In genomic region chr8:53446748-53447355, GRCm38 (mm10) we compare ENCODE assay signal across 22 mouse cellular contexts.
DNase-seq lines count a peak whose midpoint lies in the region; ATAC-seq lines count a peak whose summit lies in the region.
"Had no signal": no experiment of that assay in that cellular context is flagged by ENCODE, and none has a peak within 500 bp of the region (broad histone marks: within the 10 kb centered on the region; RNA-seq: fewer than 3 reads in every experiment).

No protein-coding gene starts in this region.

- H3K27ac ChIP-seq in forebrain, embryonic 14.5 days (ENCODE audit: low read depth, low read length): no peak overlapping the region
- no peak overlapping the region for H3K27ac ChIP-seq in forebrain, embryonic 10.5 days
- no peak overlapping the region for H3K27ac ChIP-seq in midbrain, embryonic 12.5 days (replicated peaks)
- no peak overlapping the region for H3K27ac ChIP-seq in midbrain, embryonic 10.5 days (replicated peaks)
- H3K27ac ChIP-seq in midbrain, embryonic 14.5 days (replicated peaks; ENCODE audit: low read depth, low read length): 0 out of 2 replicates have a peak overlapping the region, but pooled peaks have one; percentile 8
- H3K27ac ChIP-seq: forebrain, embryonic 12.5 days; intestine, embryonic 15.5 days; limb, embryonic 13.5 days; liver, embryonic 12.5 days had no signal

- no peaks in the 10 kb centered on the region for H3K9me3 ChIP-seq in forebrain, embryonic 14.5 days (replicated peaks; ENCODE audit: control insufficient read depth, low read length)
- no peaks in the 10 kb centered on the region for H3K9me3 ChIP-seq in forebrain, embryonic 10.5 days
- no peaks in the 10 kb centered on the region for H3K9me3 ChIP-seq in midbrain, embryonic 12.5 days
- no peaks in the 10 kb centered on the region for H3K9me3 ChIP-seq in midbrain, embryonic 10.5 days (replicated peaks)
- no peaks in the 10 kb centered on the region for H3K9me3 ChIP-seq in midbrain, embryonic 14.5 days (ENCODE audit: control insufficient read depth, low read length)
- H3K9me3 ChIP-seq: forebrain, embryonic 12.5 days; G1E; intestine, embryonic 15.5 days; limb, embryonic 13.5 days; liver, embryonic 12.5 days had no signal

- no peak overlapping the region for H3K4me2 ChIP-seq in forebrain, embryonic 14.5 days (ENCODE audit: low read length)
- H3K4me2 ChIP-seq in midbrain, embryonic 12.5 days (replicated peaks): no peak overlapping the region
- peak overlapping the region; percentile 15; the same call in 1 of the 2 replicates for H3K4me2 ChIP-seq in midbrain, embryonic 14.5 days (ENCODE audit: low read length)
- H3K4me2 ChIP-seq: forebrain, embryonic 12.5 days; intestine, embryonic 15.5 days; limb, embryonic 13.5 days; liver, embryonic 12.5 days had no signal

- no peaks in the 10 kb centered on the region for H3K4me1 ChIP-seq in forebrain, embryonic 14.5 days (ENCODE audit: control insufficient read depth, insufficient read depth, low read length)
- peaks cover 5% of the 10 kb centered on the region for H3K4me1 ChIP-seq in forebrain, embryonic 10.5 days
- no peaks in the 10 kb centered on the region for H3K4me1 ChIP-seq in midbrain, embryonic 12.5 days
- H3K4me1 ChIP-seq in midbrain, embryonic 10.5 days: peaks cover 4% of the 10 kb centered on the region; the same call in 1 of the 2 replicates
- H3K4me1 ChIP-seq in midbrain, embryonic 14.5 days (ENCODE audit: control insufficient read depth, insufficient read depth, low read length): peaks cover 7% of the 10 kb centered on the region
- H3K4me1 ChIP-seq: forebrain, embryonic 12.5 days; intestine, embryonic 15.5 days; limb, embryonic 13.5 days; liver, embryonic 12.5 days had no signal

- ATAC-seq in forebrain, embryonic 14.5 days: peak; percentile 34; the same call in 1 of the 2 replicates
- peak; percentile 56; the same call in 1 of the 2 replicates for ATAC-seq in midbrain, embryonic 12.5 days (ENCODE audit: low FRiP score, low read depth)
- ATAC-seq in midbrain, embryonic 14.5 days (ENCODE audit: low FRiP score, low TSS enrichment): peak; percentile 76; the same call in 1 of the 2 replicates
- ATAC-seq: intestine, embryonic 15.5 days; liver, embryonic 12.5 days had no signal

- no peaks in the 10 kb centered on the region for H3K27me3 ChIP-seq in forebrain, embryonic 14.5 days (replicated peaks; ENCODE audit: control insufficient read depth, insufficient read depth, low read length)
- H3K27me3 ChIP-seq in forebrain, embryonic 10.5 days (ENCODE audit: poor library complexity, severe bottlenecking): no peaks in the 10 kb centered on the region
- no peaks in the 10 kb centered on the region for H3K27me3 ChIP-seq in midbrain, embryonic 12.5 days
- H3K27me3 ChIP-seq in midbrain, embryonic 10.5 days (ENCODE audit: low read depth, poor library complexity, severe bottlenecking): no peaks in the 10 kb centered on the region
- no peaks in the 10 kb centered on the region for H3K27me3 ChIP-seq in midbrain, embryonic 14.5 days (ENCODE audit: control insufficient read depth, insufficient read depth, low read length)
- H3K27me3 ChIP-seq: CH12.LX; forebrain, embryonic 12.5 days; intestine, embryonic 15.5 days; limb, embryonic 13.5 days; liver, embryonic 12.5 days had no signal

- peak; percentile 39 for DNase-seq in forebrain, embryonic 14.5 days (ENCODE audit: low spot score)
- DNase-seq in forebrain, embryonic 10.5 days (ENCODE audit: extremely low spot score, low spot score): no peak
- DNase-seq in midbrain, embryonic 10.5 days (ENCODE audit: low spot score): no peak
- DNase-seq in midbrain, embryonic 14.5 days: peak; percentile 65
- DNase-seq in thymus, postnatal 0 days (ENCODE audit: low spot score): no peak
- no peak for DNase-seq in lung, postnatal 10 days
- DNase-seq: adrenal gland, adult 2 months; B cell, adult 2 months; cerebellum, adult 18-20 months; kidney, postnatal 36 days; lung, adult 18-20 months; lung, postnatal 14 days; right cerebral cortex, postnatal 25 days; spleen, adult 18-20 months; thymus, postnatal 25 days had no signal

- 65% methylated on average over 8 of the region's 8 CpGs for WGBS in forebrain, embryonic 14.5 days
- WGBS in forebrain, embryonic 10.5 days: 74% methylated on average over 8 of the region's 8 CpGs
- 45% methylated on average over 8 of the region's 8 CpGs for WGBS in midbrain, embryonic 12.5 days
- 64% methylated on average over 8 of the region's 8 CpGs for WGBS in midbrain, embryonic 10.5 days
- 22% methylated on average over 8 of the region's 8 CpGs for WGBS in midbrain, embryonic 14.5 days

- H3K4me3 ChIP-seq in forebrain, embryonic 14.5 days (ENCODE audit: low read depth, low read length): no peak overlapping the region
- H3K4me3 ChIP-seq in forebrain, embryonic 10.5 days: no peak overlapping the region
- no peak overlapping the region for H3K4me3 ChIP-seq in midbrain, embryonic 12.5 days
- no peak overlapping the region for H3K4me3 ChIP-seq in midbrain, embryonic 10.5 days
- no peak overlapping the region for H3K4me3 ChIP-seq in midbrain, embryonic 14.5 days (replicated peaks; ENCODE audit: low read depth, low read length)
- H3K4me3 ChIP-seq: forebrain, embryonic 12.5 days; intestine, embryonic 15.5 days; limb, embryonic 13.5 days; liver, embryonic 12.5 days had no signal

- H3K36me3 ChIP-seq in forebrain, embryonic 14.5 days (ENCODE audit: control insufficient read depth, insufficient read depth, low read length): no peaks in the 10 kb centered on the region
- H3K36me3 ChIP-seq in forebrain, embryonic 10.5 days (replicated peaks): no peaks in the 10 kb centered on the region
- H3K36me3 ChIP-seq in midbrain, embryonic 12.5 days: no peaks in the 10 kb centered on the region
- H3K36me3 ChIP-seq in midbrain, embryonic 10.5 days: no peaks in the 10 kb centered on the region
- no peaks in the 10 kb centered on the region for H3K36me3 ChIP-seq in midbrain, embryonic 14.5 days (ENCODE audit: control insufficient read depth, insufficient read depth, low read length)
- H3K36me3 ChIP-seq: forebrain, embryonic 12.5 days; G1E; intestine, embryonic 15.5 days; limb, embryonic 13.5 days; liver, embryonic 12.5 days had no signal

- H3K9ac ChIP-seq in forebrain, embryonic 14.5 days (ENCODE audit: low read length): no peak overlapping the region
- H3K9ac ChIP-seq in midbrain, embryonic 12.5 days (replicated peaks): no peak overlapping the region
- H3K9ac ChIP-seq in midbrain, embryonic 14.5 days (replicated peaks; ENCODE audit: low read length): no peak overlapping the region
- H3K9ac ChIP-seq: forebrain, embryonic 12.5 days; intestine, embryonic 15.5 days; limb, embryonic 13.5 days; liver, embryonic 12.5 days had no signal

Comparison
In these comparisons a context has a peak if more than half of its experiments do, and no peak if none do; other contexts are left out.
1. DNase-seq: peak in forebrain, embryonic 14.5 days (single experiment) and midbrain, embryonic 14.5 days (single experiment); none in forebrain, embryonic 10.5 days (single experiment), midbrain, embryonic 10.5 days (single experiment), thymus, postnatal 0 days (single experiment) and lung, postnatal 10 days (single experiment).
2. Peak in every context shown above with its lines, with median percentiles within 50 percentile points of each other: ATAC-seq.